Mouse (Mus musculus) adipose tissue, adult 10 weeks (tissue): ENCODE data around the gene Tmprss11e. TPM values are rescaled to one million over a fixed set of nuclear protein-coding genes. Genes with fewer than 3 reads are reported as not detected.

Experiments used
- polyA plus RNA-seq: library from polyadenylated mRNA; stranded (reverse); fragments of 350-450 nt; fragmentation: Illumina TruSeq; extraction: RNeasy Lipid Tissue Mini Kit (QIAGEN cat#74804); gene quantifications from one replicate; pipeline ENCODE4 v1.2.3, GENCODE M21; 2014; ENCODE audit warnings: low read depth, low replicate concordance

Gene Tmprss11e
- not detected for polyA plus RNA-seq

DNA sequence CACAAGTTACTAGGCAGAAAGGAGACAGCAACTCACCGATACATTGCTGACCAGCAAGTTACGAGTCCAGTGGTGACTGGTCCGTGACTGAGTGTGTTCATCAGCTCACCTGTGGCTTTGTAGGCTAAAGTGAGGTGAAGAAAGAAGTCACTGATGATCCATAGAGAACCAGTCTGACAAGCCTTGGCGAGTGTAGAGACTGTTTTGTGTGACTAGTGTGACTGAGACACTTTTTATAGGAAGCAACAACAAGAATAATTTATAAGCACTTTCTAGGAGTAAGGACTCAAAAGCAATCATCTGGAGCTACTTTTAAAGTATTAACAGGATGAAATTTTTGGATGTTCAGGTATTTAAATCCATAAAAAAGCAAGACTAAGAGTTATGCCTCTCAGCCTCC, at the start of gene Tmprss11e:
Tmprss11e (minus strand) TSS at position 101 of the 400 bp plus-strand sequence.

DNA sequence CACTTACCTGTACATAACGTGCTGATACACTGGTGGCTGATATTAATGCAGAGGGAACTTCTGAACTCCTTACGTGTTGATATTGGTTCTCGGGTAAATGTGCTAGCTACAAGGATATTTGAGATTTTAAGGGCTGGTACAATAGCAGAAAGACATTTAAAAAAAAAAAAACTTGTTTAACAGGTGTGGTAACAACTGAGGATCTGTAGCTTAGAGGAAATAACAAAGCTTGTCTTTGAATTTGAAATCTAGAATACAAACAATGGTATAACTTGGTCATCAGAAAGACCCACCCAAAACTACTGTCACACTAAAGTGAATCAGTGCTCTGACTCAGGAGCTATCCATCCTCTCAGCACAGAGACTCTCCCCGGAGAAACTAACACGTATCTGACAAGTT, 69.4 kb downstream of the Tmprss11e start, which contains the start of gene Tmprss11b:
Tmprss11b (minus strand) TSS at position 101 of the 400 bp plus-strand sequence.

Other genes starting within 250 kb of the Tmprss11e start
- not detected for gene Tmprss11g, start 227.2 kb downstream of the Tmprss11e start, polyA plus RNA-seq
- not detected for gene Tmprss11f, start 113.4 kb downstream of the Tmprss11e start, polyA plus RNA-seq
- not detected for gene Tmprss11b, start 69.5 kb downstream of the Tmprss11e start, polyA plus RNA-seq
- 52.1 TPM for gene Ythdc1, start 58.4 kb upstream of the Tmprss11e start, polyA plus RNA-seq
- not detected for gene Ugt2b34, start 161.1 kb upstream of the Tmprss11e start, polyA plus RNA-seq
- gene Ugt2b1, start 180.7 kb upstream of the Tmprss11e start, polyA plus RNA-seq: not detected